Mouse (Mus musculus): ENCODE measurements at regions not wholly inside any gene's neighbourhood (a gene's known extent, or its start where the extent isn't known, plus 50 kb on each side); places are given as distances from the start of the nearest gene placed in this dataset.

GRCm38 (mm10) chr10:56783941-56784340 lies 406.8 kb downstream of the Gja1 start:
- TF ChIP-seq CTCF (IDR thresholded peaks at IDR 0.05; ENCODE audit: extremely low read depth, insufficient read length, insufficient replicate concordance, low read depth, low read length), result no peak
- no peak for TF ChIP-seq POLR2A (IDR thresholded peaks at IDR 0.05; ENCODE audit: low read depth, low read length)

All from small intestine, adult 2 months (tissue).